Mouse (Mus musculus) layer of hippocampus, adult 9-10 months (tissue): ENCODE measurements at regions not wholly inside any gene's neighbourhood (a gene's known extent, or its start where the extent isn't known, plus 50 kb on each side); places are given as distances from the start of the nearest gene placed in this dataset.

Source experiments
- DNase-seq: peaks from one replicate; pipeline ENCODE4 v3.0.0; 2022; ENCODE audit warnings: low spot score

DNA sequence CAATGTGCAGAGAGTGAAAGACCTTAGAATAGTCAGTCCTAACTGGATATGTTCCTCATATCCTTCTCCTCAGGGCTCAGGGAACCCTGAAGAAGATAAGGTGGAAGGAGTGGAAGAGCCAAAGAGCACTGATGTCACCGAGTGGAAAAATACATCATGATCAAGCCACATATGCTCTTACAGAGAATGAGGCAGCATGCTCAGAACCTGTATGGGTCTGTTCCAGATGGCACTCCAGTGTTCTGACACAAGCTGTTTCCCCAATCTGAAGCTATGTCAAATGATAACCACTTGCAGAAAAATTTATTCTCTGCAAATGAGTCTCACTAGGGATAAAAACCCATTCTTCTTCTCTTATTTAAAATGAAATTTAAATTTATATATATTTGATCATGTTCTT, 572.6 kb upstream of the Robo2 start:
- DNase-seq, result no peak

- DNase-seq, result no peak
Measured at GRCm38 (mm10) chr16:74966099-74966498, 554.5 kb upstream of the Robo2 start.

- DNase-seq, result no peak
Measured at GRCm38 (mm10) chr16:74929739-74930138, 518.1 kb upstream of the Robo2 start.

DNA sequence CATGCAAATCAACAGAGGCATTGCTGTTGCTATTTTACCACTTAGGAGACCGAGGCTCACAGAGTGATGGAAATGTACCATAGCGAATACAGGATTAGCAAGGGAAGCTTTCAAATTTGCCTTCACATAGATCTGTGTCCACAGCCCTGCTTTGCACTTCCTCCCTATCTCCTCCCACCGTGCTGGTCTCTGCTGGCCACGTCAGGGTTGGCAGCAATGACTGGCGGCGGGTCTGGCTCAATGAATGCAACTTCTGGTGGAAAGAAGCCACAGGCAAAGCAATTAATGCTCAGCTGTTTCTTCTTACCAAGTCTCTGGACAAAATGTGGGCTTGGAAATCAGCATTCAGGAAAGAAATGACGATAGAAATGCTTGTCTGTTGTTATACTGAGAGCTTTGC, 489.2 kb upstream of the Robo2 start:
- no peak for DNase-seq

DNA sequence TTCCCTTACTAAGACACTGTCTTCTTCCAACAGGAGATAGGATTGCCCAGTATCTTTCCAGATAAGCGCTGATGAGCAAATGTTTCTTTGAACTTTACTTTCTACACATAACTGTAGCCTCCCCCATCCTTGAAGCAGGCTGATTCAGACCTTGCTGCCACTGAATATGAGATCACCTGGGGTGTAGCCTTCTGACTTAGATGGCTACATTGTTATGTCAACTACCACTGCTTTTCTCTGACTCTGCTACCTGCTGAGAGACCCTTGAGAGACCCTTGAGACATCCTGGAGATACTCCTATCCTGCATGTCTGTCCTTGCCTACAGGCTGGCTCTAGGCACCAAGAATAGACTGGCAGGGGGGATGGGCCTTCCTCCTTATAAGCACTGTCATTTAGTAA, 476.1 kb upstream of the Robo2 start:
- no peak for DNase-seq

GRCm38 (mm10) chr16:74878603-74879002, 467.0 kb upstream of the Robo2 start:
- DNase-seq, result no peak

DNA sequence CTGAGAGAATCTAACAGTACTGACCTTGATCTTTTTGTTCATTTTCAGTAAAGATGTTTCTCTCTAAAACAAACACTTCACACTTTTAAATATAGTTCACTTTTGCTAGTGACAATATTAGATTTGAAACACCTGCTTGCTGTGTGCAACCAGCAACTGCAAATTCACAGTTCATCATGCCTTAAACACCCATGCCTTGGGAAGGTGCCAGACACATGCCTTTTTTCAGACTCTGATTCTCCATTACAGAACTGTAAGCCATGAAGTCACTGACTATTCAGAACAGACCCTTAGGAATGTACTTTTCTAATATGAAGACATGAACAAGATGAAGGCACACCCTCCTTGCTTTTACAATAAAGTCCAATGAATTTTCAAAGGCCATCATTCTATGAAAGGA, 462.1 kb upstream of the Robo2 start:
- DNase-seq, result no peak

DNA sequence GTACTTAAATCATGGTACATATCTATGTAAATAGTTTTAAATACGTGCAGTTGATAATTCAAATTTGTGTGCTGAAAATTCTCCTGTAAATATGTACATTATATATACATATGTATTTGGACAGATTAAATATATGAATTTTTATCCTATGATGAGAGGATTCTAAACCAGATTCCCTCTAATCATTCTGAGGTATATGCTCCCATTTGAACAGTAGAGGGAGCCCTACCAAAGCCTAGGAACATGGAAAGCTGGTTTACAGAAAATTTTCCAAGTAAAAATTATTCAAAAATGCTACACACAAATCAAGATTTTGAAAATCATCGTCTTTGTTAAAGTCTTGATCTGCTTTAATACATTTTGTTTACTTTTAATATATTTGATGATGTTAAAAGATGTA, 446.1 kb upstream of the Robo2 start:
- no peak for DNase-seq

DNA sequence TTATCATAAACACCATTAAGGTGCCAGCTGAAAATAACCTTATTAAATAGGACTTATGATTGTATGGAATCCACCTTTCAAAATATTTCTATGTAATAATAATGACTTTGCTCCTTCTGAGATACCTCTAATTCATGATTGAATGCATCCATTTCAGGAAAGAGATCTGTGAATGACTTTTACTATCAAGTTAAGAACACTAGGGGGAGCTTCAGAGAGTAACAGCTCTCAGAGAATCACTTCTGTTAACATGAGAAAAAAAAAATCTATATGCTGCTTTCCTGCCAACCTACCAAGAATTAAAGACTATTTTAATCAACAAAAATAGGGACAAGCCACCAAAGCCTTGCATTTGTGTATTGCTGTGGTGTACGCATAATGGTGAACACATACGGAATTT, 428.4 kb upstream of the Robo2 start:
- no peak for DNase-seq

- DNase-seq, result no peak
Measured at GRCm38 (mm10) chr16:74814386-74814785, 402.8 kb upstream of the Robo2 start.

DNA sequence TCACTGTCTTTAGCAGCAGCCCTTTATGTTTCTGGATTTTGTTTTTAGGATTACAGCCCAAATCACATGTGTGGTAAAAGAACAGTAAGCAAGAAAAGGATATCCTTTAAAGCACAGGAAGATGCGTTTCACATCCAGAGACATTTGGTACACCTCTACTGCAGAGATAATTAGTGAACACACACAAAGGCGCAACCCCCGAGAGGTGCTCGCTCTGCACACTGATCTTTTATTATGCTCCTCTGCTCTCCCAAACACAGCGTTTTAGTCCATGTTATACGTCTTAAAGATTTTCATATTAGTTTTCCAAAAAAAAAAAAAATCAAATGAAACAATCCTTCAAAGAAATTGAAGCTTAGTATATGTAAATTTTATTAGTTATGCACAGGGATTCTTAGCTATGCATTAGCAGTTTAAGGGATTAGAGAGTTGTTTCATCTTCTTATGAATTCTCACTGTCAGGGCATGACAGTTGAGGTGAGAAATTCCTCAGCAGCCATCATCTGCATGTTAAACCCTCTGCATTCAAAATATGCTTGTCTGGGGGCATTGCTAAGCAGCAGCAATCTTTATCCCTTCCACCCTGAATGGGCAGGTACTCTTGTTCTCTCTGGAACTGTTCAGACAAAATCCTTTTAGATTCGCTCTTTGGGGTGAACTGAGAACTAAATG, 397.7 kb upstream of the Robo2 start:
- DNase-seq, result no peak

GRCm38 (mm10) chr16:74806775-74807174, 395.1 kb upstream of the Robo2 start:
- no peak for DNase-seq

GRCm38 (mm10) chr16:74801296-74801695, 389.7 kb upstream of the Robo2 start:
- no peak for DNase-seq

GRCm38 (mm10) chr16:74796303-74796653, 384.7 kb upstream of the Robo2 start:
- DNase-seq, result no peak

GRCm38 (mm10) chr16:74795360-74796302, 384.0 kb upstream of the Robo2 start:
- DNase-seq, result no peak

DNA sequence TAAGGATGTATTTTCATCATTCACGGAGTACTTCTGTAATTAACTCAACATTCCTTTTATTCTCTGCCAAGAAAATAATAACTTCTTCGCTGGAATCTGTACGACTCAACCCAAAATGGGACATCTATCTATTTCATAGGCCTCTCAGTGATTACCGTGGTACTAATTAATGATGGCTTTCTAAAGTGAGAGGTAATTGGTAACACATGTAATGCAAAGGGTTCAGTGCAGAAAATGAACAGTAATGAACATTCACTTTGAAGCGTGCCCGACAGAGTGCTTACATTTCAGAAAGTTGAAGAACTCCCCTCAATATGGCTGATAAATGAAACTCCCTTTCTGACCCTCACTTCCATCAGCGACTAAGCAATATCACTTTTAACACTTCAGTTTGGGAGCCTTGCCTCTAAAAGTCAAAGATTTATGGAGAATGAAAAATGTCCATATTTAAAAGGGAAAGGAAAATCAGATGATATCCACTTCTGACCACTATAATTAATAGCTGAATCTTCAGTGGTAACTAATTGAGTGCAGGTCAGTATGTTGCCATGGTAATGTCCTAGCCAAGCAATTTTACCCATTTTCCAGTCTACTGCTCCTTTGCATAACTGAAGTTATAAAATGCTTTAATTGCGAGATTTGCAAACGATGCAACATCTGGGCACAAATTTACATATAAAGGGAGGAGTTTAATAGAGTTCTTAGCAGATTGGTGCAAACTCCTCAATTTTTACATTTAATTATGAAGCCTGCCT, 373.9 kb upstream of the Robo2 start:
- no peak for DNase-seq

GRCm38 (mm10) chr16:74780388-74780787, 368.8 kb upstream of the Robo2 start:
- no peak for DNase-seq

DNA sequence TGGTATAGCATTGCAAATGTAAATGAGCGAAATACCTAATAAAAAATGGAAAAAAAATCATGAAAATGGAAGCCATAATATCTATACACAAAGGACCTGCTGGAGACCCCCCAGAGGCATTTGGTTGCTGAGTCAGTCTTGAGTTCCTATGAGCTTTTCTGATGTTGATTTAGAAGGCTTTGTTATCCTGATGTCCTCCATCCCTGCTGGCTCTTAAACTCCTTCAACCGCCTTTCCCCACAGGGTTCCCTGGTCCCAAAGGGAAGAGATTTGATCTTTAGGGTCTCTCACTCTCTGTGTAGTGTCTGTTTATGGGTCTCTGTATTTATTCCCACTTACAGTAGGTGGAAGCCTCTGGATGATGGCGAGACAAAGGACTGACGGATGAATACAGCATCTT, 356.6 kb upstream of the Robo2 start:
- DNase-seq, result no peak

GRCm38 (mm10) chr16:74756720-74757345, 345.2 kb upstream of the Robo2 start:
- no peak for DNase-seq

DNA sequence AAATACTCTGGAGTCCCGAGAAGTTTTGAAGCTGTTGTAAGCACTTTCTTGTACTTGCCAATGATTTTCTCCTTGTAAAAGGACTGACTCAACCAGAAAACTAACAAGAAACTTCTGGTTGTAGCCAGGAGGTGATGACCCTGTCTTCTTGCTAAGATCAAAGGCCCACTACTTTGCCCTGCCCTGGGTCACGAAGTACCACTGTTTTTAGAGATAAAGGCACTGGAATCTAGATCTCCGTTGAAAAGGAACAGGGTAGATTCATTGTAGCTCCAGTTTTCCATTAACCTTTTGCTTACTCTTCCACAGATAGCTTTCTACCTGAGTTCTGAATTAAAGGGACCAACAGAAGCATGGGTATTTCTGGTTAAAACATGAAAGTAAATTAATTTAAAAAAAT, 339.3 kb upstream of the Robo2 start:
- DNase-seq, result no peak

GRCm38 (mm10) chr16:74749006-74749405, 337.4 kb upstream of the Robo2 start:
- DNase-seq, result no peak

GRCm38 (mm10) chr16:74743512-74743911, 331.9 kb upstream of the Robo2 start:
- no peak for DNase-seq
